Mouse (Mus musculus) retina, postnatal 1 day (tissue): Measurements from ENCODE around the gene Epop.

Experiments used
- DNase-seq: peaks from one replicate; pipeline ENCODE4 v3.0.0-alpha.2; 2012

Epop gene

DNA sequence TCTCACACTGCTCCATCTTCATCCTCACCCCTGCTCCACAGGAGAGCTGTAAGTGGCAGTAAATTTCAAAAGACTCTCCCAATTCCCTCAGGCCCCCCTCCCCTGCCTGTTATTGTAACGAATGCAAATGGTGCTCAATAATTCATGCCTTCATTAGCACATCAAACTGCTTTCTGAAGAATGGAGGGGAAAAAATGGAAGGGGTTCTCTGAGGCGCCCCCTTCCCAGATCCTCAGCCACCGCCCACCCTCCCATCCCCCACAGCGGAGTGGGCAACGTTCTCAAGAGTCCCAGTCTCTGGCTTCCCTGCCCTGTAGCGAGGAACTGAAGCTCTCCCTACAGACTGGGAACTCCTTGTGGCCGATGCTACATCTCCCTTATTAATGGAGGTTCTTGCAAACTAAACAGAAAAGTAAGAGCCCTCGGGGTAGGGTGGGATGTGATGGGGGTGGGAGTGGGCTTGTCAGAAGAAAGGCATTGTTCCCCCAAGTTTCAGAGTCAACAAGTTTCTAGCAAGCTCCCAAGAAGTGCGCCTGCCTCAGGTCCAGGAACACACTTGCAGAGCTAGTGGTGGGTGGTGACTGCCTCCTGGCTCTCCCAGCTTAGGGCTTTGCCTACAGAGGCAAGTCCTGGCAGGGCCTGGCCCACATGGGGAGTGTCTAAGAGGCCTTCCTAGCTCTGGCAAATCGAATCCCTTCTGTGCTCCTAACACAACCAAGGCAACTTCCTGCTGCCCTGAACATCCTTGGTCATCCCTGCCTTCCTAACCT is 50.2 kb downstream of the Epop start:
- no peak for DNase-seq

DNA sequence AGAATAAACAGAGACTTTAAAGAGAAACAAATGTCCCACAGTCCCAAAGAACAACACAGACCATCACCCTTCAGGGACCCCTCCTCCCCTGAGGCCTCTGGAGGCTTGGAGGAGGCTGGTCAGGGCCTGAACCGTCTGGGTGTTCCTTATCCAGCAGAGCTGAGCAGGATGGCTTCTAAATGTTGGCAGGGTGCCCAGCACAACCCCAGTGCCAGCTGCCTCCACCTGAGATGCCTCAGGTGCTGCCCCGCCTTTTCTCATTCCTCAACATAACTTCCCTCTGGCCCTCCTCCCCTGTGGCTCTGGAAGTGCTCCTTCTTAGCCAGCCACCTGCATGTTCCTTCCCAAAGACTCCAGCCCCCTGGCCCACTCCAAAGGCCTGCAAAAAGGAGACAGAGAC is 51.2 kb downstream of the Epop start:
- no peak for DNase-seq
